Mouse (Mus musculus): Measurements from ENCODE around the gene Adat3. TPM values are rescaled to one million over a fixed set of nuclear protein-coding genes. Genes with fewer than 3 reads are reported as not detected.
A peak's percentile ranks its signal among the peaks of the same experiment; 100 is the strongest.

Gene Adat3
- polyA plus RNA-seq, 1 experiment from 2014 or later, result 3.0 TPM

- Histone ChIP-seq H3K9me3 (replicated peaks) (no peaks in the 10 kb centered on the region), H3K36me3 (peaks cover 26% of the 10 kb centered on the region), H3K4me2 (no peak overlapping the region), H3K4me3 (no peak overlapping the region), H3K27ac (no peak overlapping the region), H3K9ac (no peak overlapping the region), H3K27me3 (no peaks in the 10 kb centered on the region), H3K4me1 (replicated peaks) (peaks cover 53% of the 10 kb centered on the region)
- no peak for ATAC-seq (replicated peaks; ENCODE audit: insufficient number of reproducible peaks, insufficient read depth, low FRiP score, low read depth)
- WGBS, result 77% methylated on average over 5 of the region's 5 CpGs
Observed at GRCm38 (mm10) chr10:80583047-80583446, 19.6 kb upstream of the Adat3 start.

- Histone ChIP-seq H3K9me3 (replicated peaks) (no peaks in the 10 kb centered on the region), H3K27me3 (no peaks in the 10 kb centered on the region), H3K4me1 (replicated peaks) (peaks cover 53% of the 10 kb centered on the region), H3K4me2 (no peak overlapping the region; the same call in 1 of the 2 replicates), H3K36me3 (peaks cover 26% of the 10 kb centered on the region), H3K4me3 (no peak overlapping the region), H3K27ac (0 out of 2 replicates have a peak overlapping the region, but pooled peaks have one; percentile 46), H3K9ac (no peak overlapping the region)
- ATAC-seq (replicated peaks; ENCODE audit: insufficient number of reproducible peaks, insufficient read depth, low FRiP score, low read depth), result no peak
- WGBS, result 52% methylated on average over 12 of the region's 12 CpGs
Observed at GRCm38 (mm10) chr10:80584045-80584488, 18.6 kb upstream of the Adat3 start.

- Histone ChIP-seq H3K27me3 (no peaks in the 10 kb centered on the region), H3K4me1 (replicated peaks) (peaks cover 58% of the 10 kb centered on the region), H3K36me3 (peaks cover 26% of the 10 kb centered on the region), H3K4me3 (peak overlapping the region; percentile 21), H3K27ac (peak overlapping the region; percentile 46), H3K9ac (0 out of 2 replicates have a peak overlapping the region, but pooled peaks have one; percentile 4), H3K9me3 (replicated peaks) (no peaks in the 10 kb centered on the region), H3K4me2 (peak overlapping the region; percentile 38)
- 66% methylated on average over 12 of the region's 12 CpGs for WGBS
- ATAC-seq (replicated peaks; ENCODE audit: insufficient number of reproducible peaks, insufficient read depth, low FRiP score, low read depth), result no peak
Observed at GRCm38 (mm10) chr10:80584642-80585552, 17.8 kb upstream of the Adat3 start.

GRCm38 (mm10) chr10:80585581-80585980 is 17.1 kb upstream of the Adat3 start:
- H3K4me1 ChIP-seq (replicated peaks), result peaks cover 59% of the 10 kb centered on the region
- no peak for ATAC-seq (replicated peaks; ENCODE audit: insufficient number of reproducible peaks, insufficient read depth, low FRiP score, low read depth)
- 83% methylated on average over 8 of the region's 8 CpGs for WGBS
- H3K36me3 ChIP-seq, result peaks cover 26% of the 10 kb centered on the region
- H3K27ac ChIP-seq, result peak overlapping the region; percentile 46; the same call in 1 of the 2 replicates
- no peaks in the 10 kb centered on the region for H3K9me3 ChIP-seq (replicated peaks)
- H3K4me2 ChIP-seq, result peak overlapping the region; percentile 38
- peak overlapping the region; percentile 21 for H3K4me3 ChIP-seq
- H3K9ac ChIP-seq, result peak overlapping the region; percentile 16; the same call in 1 of the 2 replicates
- no peaks in the 10 kb centered on the region for H3K27me3 ChIP-seq

GRCm38 (mm10) chr10:80586407-80587304 is 16.0 kb upstream of the Adat3 start:
- 89% methylated on average over 51 of the region's 51 CpGs for WGBS

GRCm38 (mm10) chr10:80587305-80587657 is 15.4 kb upstream of the Adat3 start:
- WGBS, result 47% methylated on average over 4 of the region's 4 CpGs
- Histone ChIP-seq H3K27ac (peak overlapping the region; percentile 83), H3K9me3 (replicated peaks) (no peaks in the 10 kb centered on the region), H3K9ac (0 out of 2 replicates have a peak overlapping the region, but pooled peaks have one; percentile 31), H3K4me2 (peak overlapping the region; percentile 38), H3K27me3 (no peaks in the 10 kb centered on the region), H3K36me3 (peaks cover 23% of the 10 kb centered on the region), H3K4me3 (peak overlapping the region; percentile 21), H3K4me1 (replicated peaks) (peaks cover 60% of the 10 kb centered on the region)
- ATAC-seq (replicated peaks; ENCODE audit: insufficient number of reproducible peaks, insufficient read depth, low FRiP score, low read depth), result 0 out of 2 replicates have a peak, but pooled peaks have one; percentile 20

More at GRCm38 (mm10) chr10:80586407-80587304, 16.0 kb upstream of the Adat3 start:
- no peak for ATAC-seq (replicated peaks; ENCODE audit: insufficient number of reproducible peaks, insufficient read depth, low FRiP score, low read depth)
- peaks cover 60% of the 10 kb centered on the region for H3K4me1 ChIP-seq (replicated peaks)
- no peaks in the 10 kb centered on the region for H3K9me3 ChIP-seq (replicated peaks)
- peaks cover 26% of the 10 kb centered on the region for H3K36me3 ChIP-seq
- peak overlapping the region; percentile 83 for H3K27ac ChIP-seq
- H3K4me3 ChIP-seq, result peak overlapping the region; percentile 21
- H3K27me3 ChIP-seq, result no peaks in the 10 kb centered on the region
- H3K9ac ChIP-seq, result peak overlapping the region; percentile 31; the same call in 1 of the 2 replicates
- H3K4me2 ChIP-seq, result peak overlapping the region; percentile 38

GRCm38 (mm10) chr10:80589127-80589878 is 13.4 kb upstream of the Adat3 start:
- H3K4me2 ChIP-seq, result peak overlapping the region; percentile 95
- H3K4me1 ChIP-seq (replicated peaks), result peaks cover 51% of the 10 kb centered on the region
- WGBS, result 9% methylated on average over 12 of the region's 12 CpGs
- peak overlapping the region; percentile 97 for H3K9ac ChIP-seq
- peak overlapping the region; percentile 92 for H3K4me3 ChIP-seq
- ATAC-seq (replicated peaks; ENCODE audit: insufficient number of reproducible peaks, insufficient read depth, low FRiP score, low read depth), result no peak
- peak overlapping the region; percentile 83 for H3K27ac ChIP-seq
- H3K9me3 ChIP-seq (replicated peaks), result no peaks in the 10 kb centered on the region
- peaks cover 13% of the 10 kb centered on the region for H3K36me3 ChIP-seq
- H3K27me3 ChIP-seq, result no peaks in the 10 kb centered on the region

- peaks cover 13% of the 10 kb centered on the region for H3K36me3 ChIP-seq
- no peaks in the 10 kb centered on the region for H3K27me3 ChIP-seq
- H3K4me1 ChIP-seq (replicated peaks), result peaks cover 42% of the 10 kb centered on the region
- peak within 1 kb of the TSS; percentile 83 for H3K27ac ChIP-seq
- peak; percentile 96 for ATAC-seq (replicated peaks; ENCODE audit: insufficient number of reproducible peaks, insufficient read depth, low FRiP score, low read depth)
- H3K4me3 ChIP-seq, result peak within 1 kb of the TSS; percentile 92
- peak within 1 kb of the TSS; percentile 97 for H3K9ac ChIP-seq
- peak within 1 kb of the TSS; percentile 95 for H3K4me2 ChIP-seq
- under 1% methylated on average over 71 of the region's 73 CpGs for WGBS
- H3K9me3 ChIP-seq (replicated peaks), result no peaks in the 10 kb centered on the region
Observed at GRCm38 (mm10) chr10:80589879-80590854, 12.5 kb upstream of the Adat3 start, which contains the start of gene Abhd17a. Abhd17a (minus strand) TSS chr10:80590341.

- no peak for ATAC-seq (replicated peaks; ENCODE audit: insufficient number of reproducible peaks, insufficient read depth, low FRiP score, low read depth)
- no peaks in the 10 kb centered on the region for H3K36me3 ChIP-seq
- H3K4me1 ChIP-seq (replicated peaks), result no peaks in the 10 kb centered on the region
- no peak overlapping the region for H3K4me3 ChIP-seq
- H3K27ac ChIP-seq, result no peak overlapping the region
- H3K4me2 ChIP-seq, result no peak overlapping the region
- 30% methylated on average over 4 of the region's 4 CpGs for WGBS
- H3K9ac ChIP-seq, result no peak overlapping the region
- no peaks in the 10 kb centered on the region for H3K9me3 ChIP-seq (replicated peaks)
- no peaks in the 10 kb centered on the region for H3K27me3 ChIP-seq
Observed at GRCm38 (mm10) chr10:80596318-80596717, 6.4 kb upstream of the Adat3 start.
